Mouse (Mus musculus): ENCODE data around the gene Rln3. TPM values are rescaled to one million over a fixed set of nuclear protein-coding genes. Genes with fewer than 3 reads are reported as not detected.

The Rln3 gene
- not detected in 2 replicates for polyA plus RNA-seq (2015; fragmentation: Nextera tagmentation; extraction: Ambion mirVana)

GRCm38 (mm10) chr8:84044900-84045299 is at the start of gene Rln3:
TSS of gene Rln3 (minus strand) at chr8:84045000.

GRCm38 (mm10) chr8:84066291-84066930 is 21.6 kb upstream of the Rln3 start, which contains the start of gene Rfx1:
TSS of gene Rfx1 (plus strand) at chr8:84066834.

GRCm38 (mm10) chr8:84065037-84065436 is 20.2 kb upstream of the Rln3 start, which contains the start of gene Gm10643:
TSS of gene Gm10643 (minus strand) at chr8:84065137.

GRCm38 (mm10) chr8:84042066-84042947 is 2.5 kb downstream of the Rln3 start, which contains the start of gene Il27ra:
TSS of gene Il27ra (minus strand) at chr8:84042589.

GRCm38 (mm10) chr8:84021096-84021495 is 23.7 kb downstream of the Rln3 start, which contains the start of gene Palm3:
TSS of gene Palm3 (plus strand) at chr8:84021471.

GRCm38 (mm10) chr8:84011705-84012498 is 32.9 kb downstream of the Rln3 start, which contains the start of gene 2210011C24Rik:
TSS of gene 2210011C24Rik (minus strand) at chr8:84012171.

GRCm38 (mm10) chr8:84001281-84002000 is 43.4 kb downstream of the Rln3 start, which contains the start of gene 1700067K01Rik:
TSS of gene 1700067K01Rik (plus strand) at chr8:84001502.

GRCm38 (mm10) chr8:83997511-83998141 is 47.2 kb downstream of the Rln3 start, which contains the start of gene Samd1:
TSS of gene Samd1 (plus strand) at chr8:83997672.

MicroRNAs within 50 kb of the gene (microRNA counts, 519-probe panel; counts per million panel counts)
- microRNA mmu-miR-1199 (296 counts per million, percentile 58 among the panel's probes with 10 or more counts), microRNA mmu-miR-709 (296 counts per million, percentile 58 among the panel's probes with 10 or more counts)

Small RNA genes within 50 kb of the gene (microRNA-seq; reads per million reads assigned to microRNA genes)
- gene Mir1199 (0 to 0.21 reads per million in 2 experiments), gene Mir709 (0 reads per million in 2 experiments), gene Mir8111 (1.5 to 1.7 reads per million in 2 experiments)

Other genes with a start within 250 kb of the Rln3 start
- 3.8 and 3.9 TPM in 2 replicates for gene Adgrl1, start 144.9 kb downstream of the Rln3 start, polyA plus RNA-seq (2015; fragmentation: Nextera tagmentation; extraction: Ambion mirVana)
- 0.18 and 0.30 TPM in 2 replicates for gene Gm10644, start 89.8 kb downstream of the Rln3 start, polyA plus RNA-seq (2015; fragmentation: Nextera tagmentation; extraction: Ambion mirVana)
- gene Asf1b, start 89.5 kb downstream of the Rln3 start, polyA plus RNA-seq (2015; fragmentation: Nextera tagmentation; extraction: Ambion mirVana), result 21.6 and 22.8 TPM in 2 replicates
- 1,055 and 1,139 TPM in 2 replicates for gene Prkaca, start 72.0 kb downstream of the Rln3 start, polyA plus RNA-seq (2015; fragmentation: Nextera tagmentation; extraction: Ambion mirVana)
- 2.9 and 3.0 TPM in 2 replicates for gene Samd1, start 47.3 kb downstream of the Rln3 start, polyA plus RNA-seq (2015; fragmentation: Nextera tagmentation; extraction: Ambion mirVana)
- 0.83 and 0.86 TPM in 2 replicates for gene 1700067K01Rik, start 43.5 kb downstream of the Rln3 start, polyA plus RNA-seq (2015; fragmentation: Nextera tagmentation; extraction: Ambion mirVana)
- 1.5 and 1.6 TPM in 2 replicates for gene 2210011C24Rik, start 32.8 kb downstream of the Rln3 start, polyA plus RNA-seq (2015; fragmentation: Nextera tagmentation; extraction: Ambion mirVana)
- 3.7 and 3.8 TPM in 2 replicates for gene Palm3, start 23.5 kb downstream of the Rln3 start, polyA plus RNA-seq (2015; fragmentation: Nextera tagmentation; extraction: Ambion mirVana)
- gene Il27ra, start 2.4 kb downstream of the Rln3 start, polyA plus RNA-seq (2015; fragmentation: Nextera tagmentation; extraction: Ambion mirVana), result 0.56 and 0.69 TPM in 2 replicates
- gene Gm10643, start 20.1 kb upstream of the Rln3 start, polyA plus RNA-seq (2015; fragmentation: Nextera tagmentation; extraction: Ambion mirVana), result 1.1 and 1.2 TPM in 2 replicates
- gene Rfx1, start 21.8 kb upstream of the Rln3 start, polyA plus RNA-seq (2015; fragmentation: Nextera tagmentation; extraction: Ambion mirVana), result 2.8 and 3.0 TPM in 2 replicates
- gene Dcaf15, start 59.8 kb upstream of the Rln3 start, polyA plus RNA-seq (2015; fragmentation: Nextera tagmentation; extraction: Ambion mirVana), result 2.7 and 3.4 TPM in 2 replicates
- gene Podnl1, start 81.0 kb upstream of the Rln3 start, polyA plus RNA-seq (2015; fragmentation: Nextera tagmentation; extraction: Ambion mirVana), result 0.13 TPM in 1 of 2 replicates, not detected in the other
- 11.4 TPM in 2 replicates for gene Cc2d1a, start 102.9 kb upstream of the Rln3 start, polyA plus RNA-seq (2015; fragmentation: Nextera tagmentation; extraction: Ambion mirVana)
- 0.61 and 0.62 TPM in 2 replicates for gene 4930432K21Rik, start 103.0 kb upstream of the Rln3 start, polyA plus RNA-seq (2015; fragmentation: Nextera tagmentation; extraction: Ambion mirVana)
- gene Nanos3, start 140.2 kb upstream of the Rln3 start, polyA plus RNA-seq (2015; fragmentation: Nextera tagmentation; extraction: Ambion mirVana), result 1.6 and 3.2 TPM in 2 replicates
- 4.1 and 4.4 TPM in 2 replicates for gene Zswim4, start 192.1 kb upstream of the Rln3 start, polyA plus RNA-seq (2015; fragmentation: Nextera tagmentation; extraction: Ambion mirVana)
- gene D8Ertd738e, start 204.7 kb upstream of the Rln3 start, polyA plus RNA-seq (2015; fragmentation: Nextera tagmentation; extraction: Ambion mirVana), result 351 and 357 TPM in 2 replicates
- 47.7 and 50.2 TPM in 2 replicates for gene Mri1, start 212.3 kb upstream of the Rln3 start, polyA plus RNA-seq (2015; fragmentation: Nextera tagmentation; extraction: Ambion mirVana)
- 9.9 and 14.3 TPM in 2 replicates for gene Ccdc130, start 225.4 kb upstream of the Rln3 start, polyA plus RNA-seq (2015; fragmentation: Nextera tagmentation; extraction: Ambion mirVana)

Data from skeletal muscle tissue, postnatal 0 days (tissue).